Mouse (Mus musculus): ENCODE data around the gene Stambp. TPM values are rescaled to one million over a fixed set of nuclear protein-coding genes. Genes with fewer than 3 reads are reported as not detected.

Stambp gene
- total and polyA plus RNA-seq, 3 experiments, result 4.1 to 11.4 (median 4.6) TPM

DNA sequence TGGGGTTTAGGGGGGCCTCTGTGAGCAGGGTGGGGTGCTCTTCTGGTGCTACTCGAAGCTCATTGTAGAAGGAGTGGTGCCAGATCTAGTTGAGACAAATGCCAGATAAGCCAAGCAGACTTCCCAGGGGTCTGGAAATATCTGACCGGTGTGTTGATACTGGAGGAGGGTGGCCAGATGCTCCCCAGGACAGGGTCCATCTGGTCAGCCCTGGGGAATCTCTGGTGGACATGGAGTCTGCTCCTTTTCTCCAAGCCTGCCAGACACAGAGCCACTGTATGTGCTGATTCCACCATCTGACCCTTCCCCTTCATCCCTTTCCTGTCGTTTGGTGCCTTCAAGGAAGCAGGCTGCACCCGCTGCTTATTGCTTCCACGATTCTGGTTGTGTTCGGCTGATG lies 49.3 kb downstream of the Stambp start:
- Histone ChIP-seq H3K79me2 (replicated peaks; ENCODE audit: control insufficient read depth, extremely low read depth, insufficient read depth, poor library complexity, severe bottlenecking) (no peaks in the 10 kb centered on the region), H3K4me3 (replicated peaks in 1 of 3; ENCODE audit: low read depth in 2 of 3, low read length in 2 of 3, poor library complexity in 1 of 3) (no peak overlapping the region), H3K27ac (ENCODE audit: insufficient read depth, low read depth) (no peak overlapping the region), H3K27me3 (replicated peaks) (no peaks in the 10 kb centered on the region), H3K9ac (ENCODE audit: insufficient read depth, low read depth) (no peak overlapping the region), H3K36me3 (replicated peaks in 1 of 2; ENCODE audit: control insufficient read depth in 1 of 2, insufficient read depth in 1 of 2, low read length in 1 of 2) (no peaks in the 10 kb centered on the region), H3K4me1 (ENCODE audit: control insufficient read depth in 1 of 2, insufficient read depth in 2 of 2) (peaks cover 3 to 7% of the 10 kb centered on the region in 2 experiments; a peak in 2 of 4 replicates), H3K9me3 (replicated peaks; ENCODE audit: low read length) (no peaks in the 10 kb centered on the region), H3K4me2 (ENCODE audit: insufficient read depth, low read depth, poor library complexity, severe bottlenecking) (no peak overlapping the region)
- in situ Hi-C loops (cut with MboI; ENCODE audit: low pct_ligation_motif_present, low pct_unique_long_range_greater_than_20kb, low sequenced_read_pairs) (no loop called here), dilution Hi-C loops (cut with MboI; ENCODE audit: extremely low pct_ligation_motif_present, extremely low pct_unique_long_range_greater_than_20kb, low sequenced_read_pairs) (no loop called here)
- DNase-seq (ENCODE audit: extremely low read depth), result no peak
- no peak for TF ChIP-seq POLR2A (IDR thresholded peaks at IDR 0.05; ENCODE audit: low read depth, low read length)
- TF ChIP-seq GABPA (IDR thresholded peaks at IDR 0.05; ENCODE audit: insufficient replicate concordance, low read depth, low read length), result no peak
- TF ChIP-seq RAD21 (IDR thresholded peaks at IDR 0.05; ENCODE audit: low read depth, low read length), result no peak
- TF ChIP-seq SIN3A (IDR thresholded peaks at IDR 0.05; ENCODE audit: low read length), result no peak
- TF ChIP-seq BHLHE40 (IDR thresholded peaks at IDR 0.05; ENCODE audit: low read depth, low read length), result no peak
- no peak for TF ChIP-seq USF2 (conservative IDR thresholded peaks at IDR 0.05; ENCODE audit: low read depth, low read length)
- no peak for TF ChIP-seq MAZ (IDR thresholded peaks at IDR 0.05; ENCODE audit: low read depth, low read length)
- TF ChIP-seq ZMIZ1 (IDR thresholded peaks at IDR 0.05; ENCODE audit: low read depth, low read length), result no peak
- TF ChIP-seq SMC3 (IDR thresholded peaks at IDR 0.05; ENCODE audit: low read depth, low read length), result no peak
- TF ChIP-seq MAX (IDR thresholded peaks at IDR 0.05; ENCODE audit: low read length), result no peak
- TF ChIP-seq NRF1 (IDR thresholded peaks at IDR 0.05; ENCODE audit: low read depth, low read length), result no peak
- no peak for TF ChIP-seq CTCF (conservative IDR thresholded peaks at IDR 0.05 in 1 of 2, IDR thresholded peaks at IDR 0.05 in 1 of 2; ENCODE audit: low read depth in 2 of 2, low read length in 2 of 2)
- no peak for TF ChIP-seq NELFE (IDR thresholded peaks at IDR 0.05; ENCODE audit: low read depth, low read length)
- no peak for TF ChIP-seq TBP (conservative IDR thresholded peaks at IDR 0.05; ENCODE audit: low read depth, low read length)
- no peak for TF ChIP-seq MAFK (IDR thresholded peaks at IDR 0.05; ENCODE audit: insufficient replicate concordance, low read length)

DNA sequence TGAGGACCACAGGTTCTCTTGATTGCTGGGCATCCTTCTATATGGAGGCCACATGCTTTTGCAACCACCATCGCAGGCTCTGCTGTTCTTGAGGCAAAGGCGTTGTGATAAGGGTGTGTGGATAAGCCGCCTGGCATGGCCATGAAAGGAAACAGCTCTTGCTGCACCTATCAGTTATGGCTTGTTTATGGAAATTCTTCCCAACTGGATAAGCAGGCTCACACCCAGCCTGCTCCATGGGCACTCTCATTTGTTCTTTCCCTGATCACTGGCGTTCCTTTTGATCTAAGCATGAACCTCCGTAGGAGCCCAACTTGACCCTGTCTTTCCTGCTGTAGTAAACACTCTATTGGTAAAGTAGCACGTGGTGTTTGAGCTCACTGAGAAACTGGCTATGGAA lies 50.7 kb downstream of the Stambp start:
- dilution Hi-C loops (cut with MboI; ENCODE audit: extremely low pct_ligation_motif_present, extremely low pct_unique_long_range_greater_than_20kb, low sequenced_read_pairs) (no loop called here), in situ Hi-C loops (cut with MboI; ENCODE audit: low pct_ligation_motif_present, low pct_unique_long_range_greater_than_20kb, low sequenced_read_pairs) (no loop called here)
- Histone ChIP-seq H3K4me2 (ENCODE audit: insufficient read depth, low read depth, poor library complexity, severe bottlenecking) (no peak overlapping the region), H3K27ac (ENCODE audit: insufficient read depth, low read depth) (no peak overlapping the region), H3K36me3 (replicated peaks in 1 of 2; ENCODE audit: control insufficient read depth in 1 of 2, insufficient read depth in 1 of 2, low read length in 1 of 2) (no peaks in the 10 kb centered on the region), H3K4me3 (replicated peaks in 1 of 3; ENCODE audit: low read depth in 2 of 3, low read length in 2 of 3, poor library complexity in 1 of 3) (no peak overlapping the region), H3K9ac (ENCODE audit: insufficient read depth, low read depth) (no peak overlapping the region), H3K9me3 (replicated peaks; ENCODE audit: low read length) (no peaks in the 10 kb centered on the region), H3K27me3 (replicated peaks) (no peaks in the 10 kb centered on the region), H3K4me1 (ENCODE audit: control insufficient read depth in 1 of 2, insufficient read depth in 2 of 2) (peaks cover 2% of the 10 kb centered on the region in 2 experiments; a peak in 2 of 4 replicates), H3K79me2 (replicated peaks; ENCODE audit: control insufficient read depth, extremely low read depth, insufficient read depth, poor library complexity, severe bottlenecking) (no peaks in the 10 kb centered on the region)
- no peak for DNase-seq (ENCODE audit: extremely low read depth)
- TF ChIP-seq USF2 (conservative IDR thresholded peaks at IDR 0.05; ENCODE audit: low read depth, low read length) (no peak), UBTF (IDR thresholded peaks at IDR 0.05; ENCODE audit: low read depth, low read length) (no peak), ZNF384 (IDR thresholded peaks at IDR 0.05; ENCODE audit: low read depth, low read length) (no peak), ELF1 (IDR thresholded peaks at IDR 0.05; ENCODE audit: low read depth, low read length) (no peak), SMC3 (IDR thresholded peaks at IDR 0.05; ENCODE audit: low read depth, low read length) (no peak), MXI1 (IDR thresholded peaks at IDR 0.05; ENCODE audit: low read depth, low read length) (no peak), IRF4 (IDR thresholded peaks at IDR 0.05; ENCODE audit: low read depth, low read length) (no peak), CTCF (conservative IDR thresholded peaks at IDR 0.05 in 1 of 2, IDR thresholded peaks at IDR 0.05 in 1 of 2; ENCODE audit: low read depth in 2 of 2, low read length in 2 of 2) (no peak), NRF1 (IDR thresholded peaks at IDR 0.05; ENCODE audit: low read depth, low read length) (no peak), RAD21 (IDR thresholded peaks at IDR 0.05; ENCODE audit: low read depth, low read length) (no peak), MYC (IDR thresholded peaks at IDR 0.05; ENCODE audit: low read depth, low read length) (no peak), USF1 (IDR thresholded peaks at IDR 0.05; ENCODE audit: low read depth, low read length) (no peak), MEF2A (IDR thresholded peaks at IDR 0.05; ENCODE audit: borderline replicate concordance, low read depth, low read length) (no peak)

Data from CH12.LX (cell line).